In genomic region chr2:174672506-174673190, GRCm38 (mm10) we compare ENCODE assay signal across 8 mouse cellular contexts. TPM values are rescaled to one million over a fixed set of nuclear protein-coding genes. Genes with fewer than 3 reads are reported as not detected.
A peak's percentile ranks its signal among the peaks of the same experiment; 100 is the strongest.
DNase-seq lines count a peak whose midpoint lies in the region; ATAC-seq and TF ChIP-seq lines count a peak whose summit lies in the region.

No protein-coding gene starts in this region.

- WGBS in lung, embryonic 14.5 days: 25% methylated on average over 11 of the region's 11 CpGs
- WGBS in neural tube, embryonic 15.5 days: 39% methylated on average over 11 of the region's 11 CpGs

- H3K36me3 ChIP-seq in lung, embryonic 14.5 days (ENCODE audit: insufficient read depth): no peaks in the 10 kb centered on the region
- no peaks in the 10 kb centered on the region for H3K36me3 ChIP-seq in neural tube, embryonic 15.5 days

- H3K4me2 ChIP-seq in lung, embryonic 14.5 days: peak overlapping the region; percentile 88
- H3K4me2 ChIP-seq in neural tube, embryonic 15.5 days: peak overlapping the region; percentile 98

- H3K9me3 ChIP-seq in lung, embryonic 14.5 days (ENCODE audit: low read depth, low read length): no peaks in the 10 kb centered on the region
- no peaks in the 10 kb centered on the region for H3K9me3 ChIP-seq in neural tube, embryonic 15.5 days (replicated peaks)

- peak; percentile 14 for DNase-seq in left cerebral cortex, adult 11 months (ENCODE audit: low spot score)
- DNase-seq in left cerebral cortex, postnatal 4 days: no peak
- DNase-seq in embryo, embryonic 10 days (ENCODE audit: low spot score): peak; percentile 29
- peak; percentile 40 to 44 for DNase-seq in heart, adult 9 months (ENCODE audit: low spot score in 2 of 2)
- peak; percentile 27 for DNase-seq in kidney, adult 18-20 months
- peak; percentile 21 for DNase-seq in lung, embryonic 14.5 days
- no peak for DNase-seq in ovary, adult 18-20 months (ENCODE audit: low spot score)

- H3K4me3 ChIP-seq in lung, embryonic 14.5 days (ENCODE audit: low read depth, low read length): no peak overlapping the region
- H3K4me3 ChIP-seq in neural tube, embryonic 15.5 days (replicated peaks): no peak overlapping the region

- no peak overlapping the region for H3K9ac ChIP-seq in lung, embryonic 14.5 days
- H3K9ac ChIP-seq in neural tube, embryonic 15.5 days (replicated peaks): no peak overlapping the region

- H3K4me1 ChIP-seq in lung, embryonic 14.5 days (ENCODE audit: insufficient read depth): no peaks in the 10 kb centered on the region
- H3K4me1 ChIP-seq in neural tube, embryonic 15.5 days: peaks cover 23% of the 10 kb centered on the region

- TF ChIP-seq CTCF in lung, embryonic 14.5 days (IDR thresholded peaks at IDR 0.05; ENCODE audit: low read depth): peak; percentile 43

- no peak overlapping the region for H3K27ac ChIP-seq in lung, embryonic 14.5 days (ENCODE audit: low read depth)
- no peak overlapping the region for H3K27ac ChIP-seq in neural tube, embryonic 15.5 days (replicated peaks)

- intact Hi-C loops in left cerebral cortex, postnatal 4 days (cut with DNase I): loop anchor here (10.0 kb wide), 2 partner anchors 198 to 1088 kb away; partner anchors contain the start of gene Prelid3b

- ATAC-seq in lung, embryonic 14.5 days (ENCODE audit: insufficient read depth): no peak
- ATAC-seq in neural tube, embryonic 15.5 days (ENCODE audit: low FRiP score): no peak

- H3K27me3 ChIP-seq in lung, embryonic 14.5 days (ENCODE audit: insufficient read depth, low read length): no peaks in the 10 kb centered on the region
- H3K27me3 ChIP-seq in neural tube, embryonic 15.5 days (replicated peaks): 0 out of 2 replicates have a peak, but pooled peaks cover 8% of the 10 kb centered on the region

RNA-seq across cellular contexts. Expression of gene Zfp831, which starts 29.3 kb away (rescaled TPM):
- under 1 TPM; 0.30 to 0.52 TPM for total RNA-seq in left cerebral cortex, postnatal 4 days (2021)
- 0.04 TPM in 1 of 2 replicates, not detected in the other for polyA plus RNA-seq in lung, embryonic 14.5 days (2014; fragmentation: Nextera tagmentation; extraction: Ambion mirVana)
- polyA plus RNA-seq in neural tube, embryonic 15.5 days (2015; fragmentation: Nextera tagmentation; extraction: Ambion mirVana): 0.01 TPM in 1 of 2 replicates, not detected in the other

Comparison
In these comparisons a context has a peak if more than half of its experiments do, and no peak if none do; other contexts are left out.
1. DNase-seq: peak in left cerebral cortex, adult 11 months (single experiment), embryo, embryonic 10 days (single experiment), heart, adult 9 months (2 of 2), kidney, adult 18-20 months (single experiment) and lung, embryonic 14.5 days (single experiment); none in left cerebral cortex, postnatal 4 days (single experiment) and ovary, adult 18-20 months (single experiment).